Mouse (Mus musculus): ENCODE results near the gene Zswim9. TPM values are rescaled to one million over a fixed set of nuclear protein-coding genes. Genes with fewer than 3 reads are reported as not detected.
"Not testable (repeated sequence)": the region's sequence is repeated elsewhere in the genome, so short reads cannot be mapped to it uniquely, and the experiment has no call there.

The Zswim9 gene
- polyA plus RNA-seq, 1 experiment from 2014 or later: 9.7 TPM

- no peak overlapping the region for H3K4me3 ChIP-seq (ENCODE audit: low read length)
- 100% methylated on average over 1 of the region's 1 CpGs for WGBS
- H3K27me3 ChIP-seq (ENCODE audit: control insufficient read depth, insufficient read depth, low read depth, low read length): no peaks in the 10 kb centered on the region
- H3K9me3 ChIP-seq (ENCODE audit: control insufficient read depth, low read length): no peaks in the 10 kb centered on the region
- no peak for ATAC-seq (ENCODE audit: low read depth)
- peaks cover 53% of the 10 kb centered on the region for H3K36me3 ChIP-seq (ENCODE audit: control insufficient read depth, insufficient read depth, low read length)
- no peak overlapping the region for H3K9ac ChIP-seq (ENCODE audit: low read length)
- H3K4me2 ChIP-seq (ENCODE audit: low read depth, low read length): no peak overlapping the region
- H3K4me1 ChIP-seq (replicated peaks; ENCODE audit: control insufficient read depth, insufficient read depth, low read length): no peaks in the 10 kb centered on the region
- no peak overlapping the region for H3K27ac ChIP-seq (ENCODE audit: low read length)
These were observed 23.1 kb upstream of the Zswim9 start for GRCm38 (mm10) chr7:13301643-13302042.

- 91% methylated on average over 5 of the region's 5 CpGs for WGBS
- H3K4me2 ChIP-seq (ENCODE audit: low read depth, low read length): no peak overlapping the region
- H3K9ac ChIP-seq (ENCODE audit: low read length): no peak overlapping the region
- no peaks in the 10 kb centered on the region for H3K9me3 ChIP-seq (ENCODE audit: control insufficient read depth, low read length)
- H3K4me3 ChIP-seq (ENCODE audit: low read length): no peak overlapping the region
- H3K36me3 ChIP-seq (ENCODE audit: control insufficient read depth, insufficient read depth, low read length): peaks cover 56% of the 10 kb centered on the region
- H3K27ac ChIP-seq (ENCODE audit: low read length): no peak overlapping the region
- no peaks in the 10 kb centered on the region for H3K4me1 ChIP-seq (replicated peaks; ENCODE audit: control insufficient read depth, insufficient read depth, low read length)
- H3K27me3 ChIP-seq (ENCODE audit: control insufficient read depth, insufficient read depth, low read depth, low read length): no peaks in the 10 kb centered on the region
- ATAC-seq (ENCODE audit: low read depth): no peak
These were observed 20.3 kb upstream of the Zswim9 start for GRCm38 (mm10) chr7:13298821-13299220.

GRCm38 (mm10) chr7:13297636-13298035, 19.1 kb upstream of the Zswim9 start:
- peaks cover 55% of the 10 kb centered on the region for H3K36me3 ChIP-seq (ENCODE audit: control insufficient read depth, insufficient read depth, low read length)
- 93% methylated on average over 1 of the region's 1 CpGs for WGBS
- no peak overlapping the region for H3K27ac ChIP-seq (ENCODE audit: low read length)
- no peak for ATAC-seq (ENCODE audit: low read depth)
- H3K4me1 ChIP-seq (replicated peaks; ENCODE audit: control insufficient read depth, insufficient read depth, low read length): no peaks in the 10 kb centered on the region
- no peak overlapping the region for H3K4me2 ChIP-seq (ENCODE audit: low read depth, low read length)
- H3K4me3 ChIP-seq (ENCODE audit: low read length): no peak overlapping the region
- H3K9me3 ChIP-seq (ENCODE audit: control insufficient read depth, low read length): no peaks in the 10 kb centered on the region
- no peaks in the 10 kb centered on the region for H3K27me3 ChIP-seq (ENCODE audit: control insufficient read depth, insufficient read depth, low read depth, low read length)
- no peak overlapping the region for H3K9ac ChIP-seq (ENCODE audit: low read length)

GRCm38 (mm10) chr7:13295256-13295655, 16.7 kb upstream of the Zswim9 start:
- Histone ChIP-seq H3K36me3 (ENCODE audit: control insufficient read depth, insufficient read depth, low read length) (peaks cover 51% of the 10 kb centered on the region), H3K4me2 (ENCODE audit: low read depth, low read length) (no peak overlapping the region), H3K27ac (ENCODE audit: low read length) (no peak overlapping the region), H3K27me3 (ENCODE audit: control insufficient read depth, insufficient read depth, low read depth, low read length) (no peaks in the 10 kb centered on the region), H3K9me3 (ENCODE audit: control insufficient read depth, low read length) (no peaks in the 10 kb centered on the region), H3K4me3 (ENCODE audit: low read length) (no peak overlapping the region), H3K4me1 (replicated peaks; ENCODE audit: control insufficient read depth, insufficient read depth, low read length) (no peaks in the 10 kb centered on the region), H3K9ac (ENCODE audit: low read length) (no peak overlapping the region)
- no peak for ATAC-seq (ENCODE audit: low read depth)
- 89% methylated on average over 7 of the region's 7 CpGs for WGBS

- Histone ChIP-seq H3K27me3 (ENCODE audit: control insufficient read depth, insufficient read depth, low read depth, low read length) (no peaks in the 10 kb centered on the region), H3K4me2 (ENCODE audit: low read depth, low read length) (no peak overlapping the region), H3K4me3 (ENCODE audit: low read length) (no peak overlapping the region), H3K36me3 (ENCODE audit: control insufficient read depth, insufficient read depth, low read length) (peaks cover 43% of the 10 kb centered on the region), H3K9ac (ENCODE audit: low read length) (no peak overlapping the region), H3K27ac (ENCODE audit: low read length) (no peak overlapping the region), H3K4me1 (replicated peaks; ENCODE audit: control insufficient read depth, insufficient read depth, low read length) (no peaks in the 10 kb centered on the region), H3K9me3 (ENCODE audit: control insufficient read depth, low read length) (no peaks in the 10 kb centered on the region)
- ATAC-seq (ENCODE audit: low read depth): no peak
- WGBS: 77% methylated on average over 11 of the region's 11 CpGs
These were observed 15.6 kb upstream of the Zswim9 start for GRCm38 (mm10) chr7:13293878-13294855.

GRCm38 (mm10) chr7:13291370-13291769, 12.8 kb upstream of the Zswim9 start:
- no peaks in the 10 kb centered on the region for H3K9me3 ChIP-seq (ENCODE audit: control insufficient read depth, low read length)
- H3K36me3 ChIP-seq (ENCODE audit: control insufficient read depth, insufficient read depth, low read length): peaks cover 38% of the 10 kb centered on the region
- no peak for ATAC-seq (ENCODE audit: low read depth)
- no peaks in the 10 kb centered on the region for H3K27me3 ChIP-seq (ENCODE audit: control insufficient read depth, insufficient read depth, low read depth, low read length)
- WGBS: 88% methylated on average over 2 of the region's 2 CpGs
- H3K4me2 ChIP-seq (ENCODE audit: low read depth, low read length): no peak overlapping the region
- H3K27ac ChIP-seq (ENCODE audit: low read length): no peak overlapping the region
- H3K4me3 ChIP-seq (ENCODE audit: low read length): no peak overlapping the region
- no peaks in the 10 kb centered on the region for H3K4me1 ChIP-seq (replicated peaks; ENCODE audit: control insufficient read depth, insufficient read depth, low read length)
- no peak overlapping the region for H3K9ac ChIP-seq (ENCODE audit: low read length)

- WGBS: 90% methylated on average over 1 of the region's 1 CpGs
- no peak overlapping the region for H3K9ac ChIP-seq (ENCODE audit: low read length)
These were observed 11.6 kb upstream of the Zswim9 start for GRCm38 (mm10) chr7:13290041-13290675.

GRCm38 (mm10) chr7:13288621-13289020, 10.1 kb upstream of the Zswim9 start:
- 37% methylated on average over 5 of the region's 5 CpGs for WGBS
- no peak overlapping the region for H3K4me2 ChIP-seq (ENCODE audit: low read depth, low read length)
- ATAC-seq (ENCODE audit: low read depth): no peak
- no peaks in the 10 kb centered on the region for H3K4me1 ChIP-seq (replicated peaks; ENCODE audit: control insufficient read depth, insufficient read depth, low read length)
- H3K27ac ChIP-seq (ENCODE audit: low read length): no peak overlapping the region
- H3K36me3 ChIP-seq (ENCODE audit: control insufficient read depth, insufficient read depth, low read length): peaks cover 35% of the 10 kb centered on the region
- no peak overlapping the region for H3K4me3 ChIP-seq (ENCODE audit: low read length)
- H3K9ac ChIP-seq (ENCODE audit: low read length): no peak overlapping the region
- H3K27me3 ChIP-seq (ENCODE audit: control insufficient read depth, insufficient read depth, low read depth, low read length): no peaks in the 10 kb centered on the region
- no peaks in the 10 kb centered on the region for H3K9me3 ChIP-seq (ENCODE audit: control insufficient read depth, low read length)

More at GRCm38 (mm10) chr7:13290041-13290675, 11.6 kb upstream of the Zswim9 start:
- H3K4me3 ChIP-seq (ENCODE audit: low read length): no peak overlapping the region
- ATAC-seq (ENCODE audit: low read depth): no peak
- no peaks in the 10 kb centered on the region for H3K4me1 ChIP-seq (replicated peaks; ENCODE audit: control insufficient read depth, insufficient read depth, low read length)
- no peak overlapping the region for H3K27ac ChIP-seq (ENCODE audit: low read length)
- no peaks in the 10 kb centered on the region for H3K9me3 ChIP-seq (ENCODE audit: control insufficient read depth, low read length)
- no peaks in the 10 kb centered on the region for H3K27me3 ChIP-seq (ENCODE audit: control insufficient read depth, insufficient read depth, low read depth, low read length)
- peaks cover 37% of the 10 kb centered on the region for H3K36me3 ChIP-seq (ENCODE audit: control insufficient read depth, insufficient read depth, low read length)
- no peak overlapping the region for H3K4me2 ChIP-seq (ENCODE audit: low read depth, low read length)

- H3K9ac ChIP-seq (ENCODE audit: low read length): peak overlapping the region; percentile 91
- H3K4me2 ChIP-seq (ENCODE audit: low read depth, low read length): peak overlapping the region; percentile 31; the same call in 1 of the 2 replicates
- not testable (repeated sequence) for H3K9me3 ChIP-seq (ENCODE audit: control insufficient read depth, low read length); H3K27me3 ChIP-seq (ENCODE audit: control insufficient read depth, insufficient read depth, low read depth, low read length); H3K27ac ChIP-seq (ENCODE audit: low read length); H3K4me1 ChIP-seq (replicated peaks; ENCODE audit: control insufficient read depth, insufficient read depth, low read length)
- ATAC-seq (ENCODE audit: low read depth): peak; percentile 65
- peak overlapping the region; percentile 85 for H3K4me3 ChIP-seq (ENCODE audit: low read length)
- peaks cover 32% of the 10 kb centered on the region for H3K36me3 ChIP-seq (ENCODE audit: control insufficient read depth, insufficient read depth, low read length)
- WGBS: 0% methylated on average over 9 of the region's 29 CpGs
These were observed 436 bp upstream of the Zswim9 start for GRCm38 (mm10) chr7:13278957-13279356.
